Mouse (Mus musculus): Measurements from ENCODE around the gene Agap1. TPM values are rescaled to one million over a fixed set of nuclear protein-coding genes. Genes with fewer than 3 reads are reported as not detected.

Gene Agap1
- polyA plus RNA-seq, 1 experiment from 2014 or later: 74.8 TPM

DNA sequence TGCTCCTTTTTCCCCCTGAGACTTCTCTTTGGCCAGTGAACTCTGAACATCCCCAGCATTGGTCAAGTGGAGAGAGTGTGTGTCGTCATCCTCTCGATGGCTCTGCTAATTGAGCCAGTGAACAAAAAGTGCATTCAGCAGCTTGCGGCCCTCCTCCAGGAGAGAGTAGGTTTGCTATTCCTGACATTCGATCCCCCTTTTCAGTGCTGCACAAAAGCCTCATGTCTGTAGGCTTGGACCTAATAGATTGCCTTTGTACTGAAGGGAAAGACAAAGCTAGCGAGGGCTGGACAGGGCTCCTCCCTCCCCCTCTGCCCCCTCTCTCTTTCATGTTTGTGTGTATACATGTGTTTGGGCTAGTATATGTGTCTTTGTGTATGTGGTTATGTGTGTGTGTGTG is 63.2 kb downstream of the Agap1 start:
- H3K4me3 ChIP-seq: no peak overlapping the region

DNA sequence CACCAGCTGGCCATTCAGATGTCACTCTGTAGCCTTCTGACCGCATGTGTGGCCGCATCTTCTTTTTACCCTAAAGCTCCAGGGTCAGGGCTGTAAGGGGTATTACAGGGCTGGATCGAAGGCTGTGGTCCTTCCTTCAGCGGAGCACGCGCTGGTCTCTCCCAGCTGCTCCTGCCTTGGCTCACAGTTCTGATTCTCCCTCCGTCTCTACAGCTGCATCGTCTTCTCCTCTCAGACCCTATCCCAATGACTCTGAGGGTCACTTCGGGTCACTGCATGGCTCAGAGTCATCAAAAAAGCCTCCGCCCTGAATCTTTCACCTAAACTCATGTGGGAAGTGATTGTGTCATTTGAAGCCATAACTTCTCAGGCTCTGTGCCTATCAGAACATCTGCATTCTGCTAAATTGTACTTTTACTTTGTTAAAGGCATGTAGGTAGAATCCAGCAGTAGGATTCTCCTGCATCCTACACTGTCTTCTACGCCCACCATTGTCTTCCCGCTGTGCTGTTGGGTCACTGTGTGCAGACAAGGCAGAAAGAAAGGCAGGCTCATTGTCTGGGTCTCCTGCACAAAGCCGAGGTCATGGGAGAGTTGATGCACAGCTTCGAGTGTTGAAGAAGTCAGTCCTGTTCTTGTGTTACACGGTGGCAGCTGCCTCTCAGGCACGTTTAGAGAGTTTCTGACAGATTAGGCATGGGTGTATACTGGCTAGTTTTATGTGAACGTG is 65.5 kb downstream of the Agap1 start:
- H3K4me3 ChIP-seq: no peak overlapping the region
- peaks cover 84% of the 10 kb centered on the region for H3K4me1 ChIP-seq
- no peaks in the 10 kb centered on the region for H3K9me3 ChIP-seq (replicated peaks)
- H3K4me2 ChIP-seq (replicated peaks): no peak overlapping the region
- no peak overlapping the region for H3K27ac ChIP-seq
- H3K9ac ChIP-seq: no peak overlapping the region
- 29% methylated on average over 17 of the region's 17 CpGs for WGBS
- no peaks in the 10 kb centered on the region for H3K36me3 ChIP-seq
- no peak for ATAC-seq (ENCODE audit: low FRiP score)
- 0 out of 2 replicates have a peak, but pooled peaks cover 4% of the 10 kb centered on the region for H3K27me3 ChIP-seq

More for the DNA sequence above, 63.2 kb downstream of the Agap1 start:
- no peaks in the 10 kb centered on the region for H3K36me3 ChIP-seq
- no peaks in the 10 kb centered on the region for H3K9me3 ChIP-seq (replicated peaks)
- ATAC-seq (ENCODE audit: low FRiP score): peak; percentile 49
- peaks cover 84% of the 10 kb centered on the region for H3K4me1 ChIP-seq
- H3K27ac ChIP-seq: peak overlapping the region; percentile 44; the same call in 1 of the 2 replicates
- H3K27me3 ChIP-seq: 0 out of 2 replicates have a peak, but pooled peaks cover 4% of the 10 kb centered on the region
- H3K9ac ChIP-seq: no peak overlapping the region; the same call in 1 of the 2 replicates
- 5% methylated on average over 5 of the region's 5 CpGs for WGBS
- H3K4me2 ChIP-seq (replicated peaks): peak overlapping the region; percentile 17; the same call in 1 of the 2 replicates

DNA sequence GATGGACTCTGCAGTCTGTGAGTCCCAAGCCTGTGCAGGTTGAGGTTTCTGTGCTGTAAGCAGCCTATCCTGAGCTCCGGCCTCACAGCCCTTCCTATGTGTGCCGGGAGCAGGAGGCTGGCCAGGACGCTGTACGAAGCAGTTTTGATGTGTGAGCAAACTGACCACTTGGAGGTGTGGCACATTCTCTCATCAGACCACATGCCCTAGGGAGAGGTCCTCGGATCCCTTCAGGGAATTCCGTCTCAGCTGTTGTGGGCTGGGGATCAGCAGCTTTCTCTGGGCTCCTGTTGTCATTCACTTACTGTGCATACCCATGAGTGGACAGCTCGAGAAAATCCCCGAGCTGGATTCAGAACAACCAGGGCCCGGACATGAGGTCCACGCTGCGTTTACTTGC is 66.8 kb downstream of the Agap1 start:
- Histone ChIP-seq H3K27me3 (0 out of 2 replicates have a peak, but pooled peaks cover 4% of the 10 kb centered on the region), H3K4me1 (peaks cover 75% of the 10 kb centered on the region)

DNA sequence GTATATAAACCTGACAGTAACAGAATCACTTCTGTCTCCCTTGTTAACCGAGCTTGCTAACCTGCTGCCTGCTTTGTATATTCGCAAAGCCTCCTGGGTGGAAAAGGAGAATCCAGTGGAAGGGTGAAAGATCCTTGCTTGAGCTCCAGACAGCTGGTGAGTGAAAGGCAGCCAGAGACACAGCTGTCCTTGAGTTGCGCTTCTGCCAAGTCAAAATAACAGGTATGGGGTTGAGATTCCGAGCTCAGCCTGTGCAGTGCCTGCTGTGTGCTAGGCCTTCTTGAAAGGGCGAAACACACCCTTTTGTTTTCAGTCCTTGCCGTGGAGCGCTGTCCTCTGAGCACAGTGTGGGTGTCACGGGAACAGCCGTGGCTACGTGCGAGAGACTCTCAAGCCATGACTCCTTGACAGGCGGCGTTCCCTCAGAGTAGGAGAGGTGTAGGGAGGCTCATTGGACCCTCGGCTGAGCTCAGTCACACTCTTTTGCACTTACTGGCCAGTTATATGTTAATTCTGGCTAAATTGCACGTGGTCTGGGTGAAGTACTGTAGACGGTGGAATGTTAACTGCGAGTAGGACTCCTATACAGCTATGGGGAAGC is 67.4 kb downstream of the Agap1 start:
- ATAC-seq (ENCODE audit: low FRiP score): no peak
- 0 out of 2 replicates have a peak, but pooled peaks cover 4% of the 10 kb centered on the region for H3K27me3 ChIP-seq
- 0 out of 2 replicates have a peak overlapping the region, but pooled peaks have one; percentile 35 for H3K9ac ChIP-seq
- no peaks in the 10 kb centered on the region for H3K9me3 ChIP-seq (replicated peaks)
- H3K4me2 ChIP-seq (replicated peaks): no peak overlapping the region
- peaks cover 69% of the 10 kb centered on the region for H3K4me1 ChIP-seq
- H3K36me3 ChIP-seq: no peaks in the 10 kb centered on the region
- no peak overlapping the region for H3K27ac ChIP-seq
- WGBS: 52% methylated on average over 17 of the region's 17 CpGs
- H3K4me3 ChIP-seq: no peak overlapping the region

More for the DNA sequence above, 66.8 kb downstream of the Agap1 start:
- no peak overlapping the region for H3K4me2 ChIP-seq (replicated peaks)
- H3K4me3 ChIP-seq: no peak overlapping the region
- no peaks in the 10 kb centered on the region for H3K9me3 ChIP-seq (replicated peaks)
- H3K9ac ChIP-seq: peak overlapping the region; percentile 35; the same call in 1 of the 2 replicates
- no peaks in the 10 kb centered on the region for H3K36me3 ChIP-seq
- 66% methylated on average over 11 of the region's 11 CpGs for WGBS
- ATAC-seq (ENCODE audit: low FRiP score): no peak
- H3K27ac ChIP-seq: no peak overlapping the region

DNA sequence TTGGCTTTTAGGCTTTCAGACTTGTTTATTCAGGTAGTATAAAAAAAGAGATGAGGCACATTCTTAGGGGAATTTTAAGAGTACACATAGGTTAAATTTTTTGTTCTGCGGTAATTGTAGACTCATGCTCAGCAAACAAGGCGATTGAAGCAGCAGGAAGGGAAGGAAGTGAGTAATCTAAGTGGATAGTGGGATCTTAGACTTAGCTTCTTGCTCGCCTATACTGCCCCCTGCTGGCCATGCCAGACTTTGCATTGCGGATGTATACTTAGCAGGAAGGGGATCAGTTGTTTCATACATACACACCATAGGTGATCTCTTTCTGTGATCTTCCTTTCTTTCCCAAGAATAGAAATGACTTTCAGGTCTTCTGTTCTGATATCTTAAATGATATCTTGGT is 69.8 kb downstream of the Agap1 start:
- Histone ChIP-seq H3K27me3 (0 out of 2 replicates have a peak, but pooled peaks cover 4% of the 10 kb centered on the region), H3K9ac (no peak overlapping the region), H3K4me3 (no peak overlapping the region), H3K4me2 (replicated peaks) (no peak overlapping the region), H3K4me1 (peaks cover 58% of the 10 kb centered on the region), H3K9me3 (replicated peaks) (no peaks in the 10 kb centered on the region), H3K36me3 (no peaks in the 10 kb centered on the region), H3K27ac (no peak overlapping the region)
- no peak; the same call in 1 of the 2 replicates for ATAC-seq (ENCODE audit: low FRiP score)
- WGBS: 8% methylated on average over 4 of the region's 4 CpGs

DNA sequence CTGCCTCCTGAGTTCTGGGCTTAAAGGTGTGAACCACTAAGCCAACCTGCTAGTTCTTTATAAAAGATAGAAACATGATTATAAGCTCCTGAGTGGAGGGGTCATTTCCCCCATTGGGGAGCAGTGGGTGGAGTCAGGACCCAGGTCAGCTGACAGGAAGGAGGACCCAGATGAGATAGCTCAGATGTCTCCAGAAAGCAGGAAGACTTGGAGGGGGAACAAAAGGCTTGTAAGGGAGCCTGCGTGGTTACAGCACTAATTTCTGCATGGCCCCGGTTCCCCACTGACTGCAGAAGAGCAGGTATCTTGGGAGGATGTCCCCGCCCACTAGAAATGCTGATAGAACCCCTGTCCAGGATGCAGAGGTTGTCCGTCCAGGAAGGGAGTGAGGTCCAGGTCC is 70.4 kb downstream of the Agap1 start:
- ATAC-seq (ENCODE audit: low FRiP score): no peak
- H3K4me1 ChIP-seq: peaks cover 51% of the 10 kb centered on the region

DNA sequence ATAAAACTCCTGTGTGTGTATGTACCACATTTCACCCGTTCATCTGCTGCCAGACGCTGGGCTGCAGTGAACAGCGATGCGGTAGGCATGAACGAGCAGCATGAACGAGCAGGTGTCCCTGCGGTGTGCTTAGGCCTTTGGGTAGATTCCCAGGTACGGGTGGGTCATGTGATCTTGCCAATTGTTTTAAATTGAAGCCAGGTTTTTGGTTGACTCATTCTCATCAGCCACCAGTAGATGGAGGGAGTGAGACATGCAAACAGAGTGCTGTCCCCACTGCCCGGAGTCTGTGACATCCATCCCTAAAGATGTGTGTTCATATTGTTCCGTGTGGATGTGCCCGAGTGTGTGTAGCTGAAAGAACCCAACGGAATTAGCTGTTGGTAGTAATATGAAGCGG is 71.2 kb downstream of the Agap1 start:
- H3K4me1 ChIP-seq: peaks cover 43% of the 10 kb centered on the region

More for the DNA sequence above, 70.4 kb downstream of the Agap1 start:
- Histone ChIP-seq H3K9me3 (replicated peaks) (no peaks in the 10 kb centered on the region), H3K9ac (no peak overlapping the region), H3K36me3 (no peaks in the 10 kb centered on the region), H3K27me3 (0 out of 2 replicates have a peak, but pooled peaks cover 4% of the 10 kb centered on the region), H3K27ac (no peak overlapping the region), H3K4me2 (replicated peaks) (no peak overlapping the region), H3K4me3 (no peak overlapping the region)
- 87% methylated on average over 4 of the region's 4 CpGs for WGBS

DNA sequence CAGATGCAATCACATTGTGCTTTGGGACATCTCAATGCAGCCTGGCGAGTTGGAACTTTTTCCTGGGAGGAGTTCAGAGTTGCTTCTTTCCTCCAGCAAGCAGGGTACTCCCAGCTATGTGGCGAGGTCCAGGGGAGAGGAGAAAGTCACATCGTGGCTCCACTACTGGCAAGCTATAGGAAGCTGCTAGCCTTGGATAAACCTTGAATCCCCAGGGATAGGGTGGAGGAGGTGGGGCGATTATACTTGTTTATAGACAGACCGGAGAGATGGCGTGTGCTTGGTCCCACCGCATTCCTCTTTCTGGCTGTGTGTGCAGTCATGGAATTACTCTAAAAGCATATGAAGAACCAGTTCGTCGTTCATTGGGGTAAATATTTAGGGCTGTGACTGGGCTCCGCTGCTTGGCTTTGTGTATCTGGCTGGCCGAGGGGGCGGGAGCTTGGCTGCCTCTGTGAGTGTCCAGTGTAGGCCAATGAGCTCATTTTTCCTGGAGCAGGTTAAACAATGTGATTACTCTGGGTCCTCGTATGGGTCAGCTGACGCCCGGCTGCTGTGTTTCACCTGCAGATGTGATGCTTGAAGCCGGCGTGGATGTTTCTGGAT is 74.2 kb downstream of the Agap1 start:
- Histone ChIP-seq H3K4me1 (peaks cover 17% of the 10 kb centered on the region), H3K27ac (no peak overlapping the region), H3K36me3 (no peaks in the 10 kb centered on the region), H3K9ac (no peak overlapping the region), H3K27me3 (no peaks in the 10 kb centered on the region), H3K4me3 (no peak overlapping the region), H3K4me2 (replicated peaks) (no peak overlapping the region), H3K9me3 (replicated peaks) (0 out of 2 replicates have a peak, but pooled peaks cover 5% of the 10 kb centered on the region)
- WGBS: 83% methylated on average over 17 of the region's 17 CpGs
- no peak for ATAC-seq (ENCODE audit: low FRiP score)

More for the DNA sequence above, 71.2 kb downstream of the Agap1 start:
- no peak overlapping the region for H3K9ac ChIP-seq
- ATAC-seq (ENCODE audit: low FRiP score): peak; percentile 49; the same call in 1 of the 2 replicates
- no peak overlapping the region for H3K27ac ChIP-seq
- 0 out of 2 replicates have a peak, but pooled peaks cover 4% of the 10 kb centered on the region for H3K27me3 ChIP-seq
- no peak overlapping the region for H3K4me2 ChIP-seq (replicated peaks)
- no peaks in the 10 kb centered on the region for H3K36me3 ChIP-seq
- no peak overlapping the region for H3K4me3 ChIP-seq
- no peaks in the 10 kb centered on the region for H3K9me3 ChIP-seq (replicated peaks)
- 43% methylated on average over 13 of the region's 13 CpGs for WGBS

DNA sequence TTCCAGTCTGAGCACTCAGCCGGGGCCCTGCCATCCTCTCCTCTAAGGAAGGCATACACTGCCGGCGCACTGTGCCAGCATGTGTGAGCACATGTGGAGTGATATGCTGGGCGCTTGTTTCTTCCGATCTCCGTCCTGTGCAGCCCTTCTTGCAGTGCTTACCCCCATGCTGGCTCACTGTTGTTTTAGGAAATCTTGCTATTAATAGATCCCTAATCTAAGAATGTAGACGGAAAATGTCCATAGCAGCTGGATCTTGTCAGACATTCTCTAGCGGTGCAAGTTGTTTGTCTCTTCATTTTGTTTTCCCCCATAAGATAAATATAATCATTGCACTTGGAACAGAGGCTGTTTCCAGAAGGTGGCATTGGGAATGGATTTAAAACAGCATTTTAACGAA is 79.1 kb downstream of the Agap1 start:
- ATAC-seq (ENCODE audit: low FRiP score): no peak
- Histone ChIP-seq H3K27me3 (no peaks in the 10 kb centered on the region), H3K9me3 (replicated peaks) (0 out of 2 replicates have a peak, but pooled peaks cover 5% of the 10 kb centered on the region), H3K4me3 (no peak overlapping the region), H3K27ac (no peak overlapping the region), H3K36me3 (no peaks in the 10 kb centered on the region), H3K9ac (no peak overlapping the region), H3K4me2 (replicated peaks) (no peak overlapping the region), H3K4me1 (peaks cover 28% of the 10 kb centered on the region)
- WGBS: 86% methylated on average over 9 of the region's 9 CpGs

DNA sequence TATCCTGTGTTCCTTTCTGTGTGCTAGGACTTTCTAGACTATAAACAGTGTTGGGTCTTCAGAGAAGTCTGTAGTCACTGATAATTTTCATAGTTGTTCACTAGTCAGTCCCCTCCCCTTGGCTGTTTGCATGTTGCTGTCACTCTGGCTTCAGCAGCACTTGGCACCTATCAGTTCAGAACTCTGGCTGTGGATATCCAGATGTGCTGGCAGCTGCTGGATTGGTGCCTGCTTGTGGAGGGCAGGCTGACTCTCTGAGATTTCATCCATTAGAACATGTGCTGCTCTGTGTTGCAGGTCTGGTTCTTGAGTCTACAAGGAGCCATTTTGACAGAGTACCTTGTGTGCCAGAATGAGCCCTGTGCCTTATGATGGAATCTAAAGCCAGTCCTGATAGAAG is 80.6 kb downstream of the Agap1 start:
- 0 out of 2 replicates have a peak, but pooled peaks cover 5% of the 10 kb centered on the region for H3K9me3 ChIP-seq (replicated peaks)
- no peak overlapping the region for H3K9ac ChIP-seq
- no peak overlapping the region for H3K4me3 ChIP-seq
- no peaks in the 10 kb centered on the region for H3K27me3 ChIP-seq
- no peaks in the 10 kb centered on the region for H3K36me3 ChIP-seq
- H3K4me1 ChIP-seq: peaks cover 28% of the 10 kb centered on the region
- H3K27ac ChIP-seq: no peak overlapping the region
- no peak for ATAC-seq (ENCODE audit: low FRiP score)
- H3K4me2 ChIP-seq (replicated peaks): no peak overlapping the region

DNA sequence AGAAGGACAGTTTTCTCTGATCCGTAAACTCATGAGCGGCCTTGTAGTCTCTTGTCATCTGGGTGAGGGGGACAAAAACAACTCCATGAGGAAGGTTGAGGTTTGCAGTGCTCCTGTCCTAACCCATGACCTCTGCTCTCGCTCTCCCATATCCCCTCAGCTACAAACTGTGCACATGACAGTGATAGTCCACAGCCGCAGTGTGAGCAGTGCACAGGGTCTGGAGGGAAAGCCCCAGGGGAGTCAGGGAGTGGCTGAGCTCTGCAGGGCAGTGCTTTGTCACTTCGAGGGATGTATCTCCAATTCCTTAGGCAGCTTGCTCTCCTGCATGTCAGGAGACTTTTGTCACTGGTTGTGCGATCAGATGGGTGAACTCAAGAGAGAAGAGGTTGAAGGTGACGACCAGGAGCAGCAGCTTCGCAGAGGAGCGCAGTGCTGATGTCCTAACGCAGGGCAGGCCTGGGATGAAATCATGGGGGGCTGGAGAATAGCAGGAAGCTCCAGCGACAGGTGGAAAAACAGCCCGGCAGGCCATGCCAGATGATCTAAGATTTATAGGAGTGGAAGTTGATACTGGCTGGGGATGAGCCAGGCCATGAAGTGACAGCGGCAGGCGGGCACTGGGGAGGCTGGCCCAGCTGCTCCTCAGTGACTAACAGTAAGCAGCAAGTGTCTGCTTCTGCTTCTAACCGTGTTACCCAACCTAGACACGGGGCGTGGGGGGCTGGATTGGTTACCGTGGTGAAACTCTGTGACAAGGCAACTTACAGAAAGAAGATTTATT is 83.7 kb downstream of the Agap1 start:
- no peak overlapping the region for H3K9ac ChIP-seq
- ATAC-seq (ENCODE audit: low FRiP score): no peak
- H3K4me1 ChIP-seq: peaks cover 57% of the 10 kb centered on the region
- no peaks in the 10 kb centered on the region for H3K36me3 ChIP-seq
- H3K4me3 ChIP-seq: no peak overlapping the region
- no peaks in the 10 kb centered on the region for H3K27me3 ChIP-seq
- no peaks in the 10 kb centered on the region for H3K9me3 ChIP-seq (replicated peaks)
- no peak overlapping the region for H3K4me2 ChIP-seq (replicated peaks)
- H3K27ac ChIP-seq: no peak overlapping the region
- WGBS: 68% methylated on average over 18 of the region's 18 CpGs

Data from hindbrain, embryonic 12.5 days (tissue).